Mouse (Mus musculus) cerebellum, adult 2 months (tissue): ENCODE data around the gene Ppp4r1.

Source experiments
- CTCF ChIP-seq: fragments of 200-500 bp; IDR thresholded peaks from 2 replicates; pipeline ENCODE4 v1.5.1; 2011; ENCODE audit warnings: low read depth, mild to moderate bottlenecking, control low read depth, low read length, moderate library complexity, borderline replicate concordance; ENCODE audit not compliant: insufficient read depth
- POLR2A ChIP-seq: fragments of 200-500 bp; IDR thresholded peaks from 2 replicates; pipeline ENCODE4 v1.6.1; 2011; ENCODE audit warnings: low read length, control low read depth, borderline replicate concordance; ENCODE audit not compliant: insufficient read depth

DNA sequence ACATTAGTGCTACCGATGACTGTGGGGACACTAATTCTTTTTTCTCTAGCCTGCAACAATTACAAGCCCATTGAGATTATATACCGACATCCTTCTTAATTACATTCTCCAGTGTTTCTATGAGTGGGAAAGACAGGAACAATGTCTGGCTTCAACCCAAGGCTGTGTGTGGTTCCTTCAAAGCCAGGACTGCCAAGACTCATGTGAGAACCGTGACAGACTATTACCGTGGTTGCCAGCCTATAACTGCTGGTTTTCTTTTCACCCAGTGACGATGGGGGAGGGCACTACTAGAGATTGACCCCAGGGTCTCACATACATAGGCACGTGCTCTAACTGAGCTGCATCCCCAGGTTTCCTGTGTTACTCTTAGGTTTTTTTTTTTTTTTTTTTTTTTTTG lies 25.2 kb upstream of the Ppp4r1 start:
- TF ChIP-seq POLR2A (no peak), CTCF (no peak)
